In genomic region chr19:32507100-32507499, GRCm38 (mm10) we compare ENCODE assay signal across 26 mouse cellular contexts. TPM values are rescaled to one million over a fixed set of nuclear protein-coding genes. Genes with fewer than 3 reads are reported as not detected.
A peak's percentile ranks its signal among the peaks of the same experiment; 100 is the strongest.
DNase-seq lines count a peak whose midpoint lies in the region; ATAC-seq lines count a peak whose summit lies in the region.
"Had no signal": no experiment of that assay in that cellular context is flagged by ENCODE, and none has a peak within 500 bp of the region (broad histone marks: within the 10 kb centered on the region; RNA-seq: fewer than 3 reads in every experiment).

No protein-coding gene starts in this region.

- H3K36me3 ChIP-seq in hindbrain, embryonic 16.5 days (ENCODE audit: control insufficient read depth, insufficient read depth, low read length): peaks cover 11% of the 10 kb centered on the region
- peaks cover 71% of the 10 kb centered on the region for H3K36me3 ChIP-seq in hindbrain, embryonic 10.5 days
- peaks cover 75% of the 10 kb centered on the region for H3K36me3 ChIP-seq in liver, embryonic 13.5 days

- no peak overlapping the region for H3K27ac ChIP-seq in hindbrain, embryonic 16.5 days (ENCODE audit: low read depth, low read length)
- no peak overlapping the region for H3K27ac ChIP-seq in hindbrain, embryonic 10.5 days
- H3K27ac ChIP-seq in liver, embryonic 13.5 days: 0 out of 2 replicates have a peak overlapping the region, but pooled peaks have one; percentile 9
- H3K27ac ChIP-seq: embryonic facial prominence, embryonic 10.5 days; embryonic facial prominence, embryonic 15.5 days; forebrain, embryonic 12.5 days; heart, adult 2 months; kidney, embryonic 15.5 days; limb, embryonic 15.5 days had no signal

- 93% methylated on average over 6 of the region's 6 CpGs for WGBS in hindbrain, embryonic 16.5 days
- WGBS in hindbrain, embryonic 10.5 days: 94% methylated on average over 6 of the region's 6 CpGs
- WGBS in liver, embryonic 13.5 days (ENCODE audit: insufficient replicate concordance): 87% methylated on average over 6 of the region's 6 CpGs

- ATAC-seq in hindbrain, embryonic 16.5 days: peak; percentile 34; the same call in 1 of the 2 replicates
- ATAC-seq in liver, embryonic 13.5 days (ENCODE audit: low read depth): no peak
- ATAC-seq: CD4-positive, CD25-positive, alpha-beta regulatory T cell, adult 4 months; forebrain, postnatal 0 days had no signal

- no peaks in the 10 kb centered on the region for H3K4me1 ChIP-seq in hindbrain, embryonic 16.5 days (ENCODE audit: control insufficient read depth, insufficient read depth, low read depth, low read length)
- no peaks in the 10 kb centered on the region for H3K4me1 ChIP-seq in hindbrain, embryonic 10.5 days (replicated peaks)
- H3K4me1 ChIP-seq in liver, embryonic 13.5 days (replicated peaks): peaks cover 58% of the 10 kb centered on the region
- H3K4me1 ChIP-seq: embryonic facial prominence, embryonic 10.5 days; embryonic facial prominence, embryonic 15.5 days; forebrain, embryonic 12.5 days; kidney, embryonic 15.5 days; limb, embryonic 15.5 days had no signal

- DNase-seq in hindbrain, embryonic 10.5 days (ENCODE audit: low spot score): no peak
- no peak for DNase-seq in liver, embryonic 13.5 days
- DNase-seq in liver (no peak), ES-CJ7 (ENCODE audit: low read depth, low spot score) (peak; percentile 23), R1 (ENCODE audit: low read depth, low spot score) (peak; percentile 28)
- DNase-seq in layer of hippocampus, postnatal 25 days (ENCODE audit: extremely low spot score in 1 of 2, low spot score in 1 of 2): no peak
- DNase-seq: cerebellum, adult 8-10 months; cerebellum, postnatal 25 days; forebrain, postnatal 0 days; gastrocnemius, postnatal 14 days; heart, adult 2 months; heart, postnatal 14 days; kidney, adult 18-20 months; kidney, postnatal 25 days; midbrain, embryonic 14.5 days; right cerebral cortex, postnatal 25 days; spleen, adult 18-20 months; thymus, postnatal 14 days had no signal

- H3K27me3 ChIP-seq in hindbrain, embryonic 16.5 days (replicated peaks; ENCODE audit: control insufficient read depth, insufficient read depth, low read length): no peaks in the 10 kb centered on the region
- H3K27me3 ChIP-seq in hindbrain, embryonic 10.5 days (ENCODE audit: insufficient read depth, poor library complexity, severe bottlenecking): no peaks in the 10 kb centered on the region
- H3K27me3 ChIP-seq in liver, embryonic 13.5 days: no peaks in the 10 kb centered on the region
- H3K27me3 ChIP-seq: embryonic facial prominence, embryonic 15.5 days; forebrain, embryonic 12.5 days; kidney, embryonic 15.5 days; limb, embryonic 15.5 days had no signal

- no peak overlapping the region for H3K4me2 ChIP-seq in hindbrain, embryonic 16.5 days (ENCODE audit: low read length)
- H3K4me2 ChIP-seq in liver, embryonic 13.5 days: no peak overlapping the region
- H3K4me2 ChIP-seq: embryonic facial prominence, embryonic 15.5 days; forebrain, embryonic 12.5 days; kidney, embryonic 15.5 days; limb, embryonic 15.5 days; lung, embryonic 14.5 days had no signal

- no peak overlapping the region for H3K4me3 ChIP-seq in hindbrain, embryonic 16.5 days (ENCODE audit: low read length)
- no peak overlapping the region for H3K4me3 ChIP-seq in hindbrain, embryonic 10.5 days
- no peak overlapping the region for H3K4me3 ChIP-seq in liver, embryonic 13.5 days (replicated peaks)
- H3K4me3 ChIP-seq: embryonic facial prominence, embryonic 10.5 days; embryonic facial prominence, embryonic 15.5 days; forebrain, embryonic 12.5 days; heart, adult 2 months; kidney, embryonic 15.5 days; limb, embryonic 15.5 days had no signal

- H3K9me3 ChIP-seq in hindbrain, embryonic 16.5 days (ENCODE audit: control insufficient read depth, low read length): no peaks in the 10 kb centered on the region
- no peaks in the 10 kb centered on the region for H3K9me3 ChIP-seq in hindbrain, embryonic 10.5 days
- H3K9me3 ChIP-seq in liver, embryonic 13.5 days (replicated peaks): 0 out of 2 replicates have a peak, but pooled peaks cover 3% of the 10 kb centered on the region
- H3K9me3 ChIP-seq: kidney, embryonic 15.5 days; limb, embryonic 15.5 days had no signal

- no peak overlapping the region for H3K9ac ChIP-seq in hindbrain, embryonic 16.5 days (ENCODE audit: low read depth, low read length)
- H3K9ac ChIP-seq in liver, embryonic 13.5 days: no peak overlapping the region
- H3K9ac ChIP-seq: embryonic facial prominence, embryonic 15.5 days; forebrain, embryonic 12.5 days; forebrain, postnatal 0 days; kidney, embryonic 15.5 days; limb, embryonic 15.5 days; lung, embryonic 14.5 days had no signal

RNA-seq across cellular contexts. Expression of gene Minpp1, which starts 21.5 kb away (rescaled TPM):
- polyA plus RNA-seq in hindbrain, embryonic 16.5 days (2015; fragmentation: Nextera tagmentation; extraction: Ambion mirVana): 53.9 and 54.7 TPM in 2 replicates
- polyA plus RNA-seq in hindbrain, embryonic 10.5 days (2016; fragmentation: Nextera tagmentation; extraction: Ambion mirVana): 64.0 and 73.0 TPM in 2 replicates
- polyA plus RNA-seq in liver, embryonic 13.5 days (2015; fragmentation: Nextera tagmentation; extraction: Ambion mirVana): 99.9 and 110 TPM in 2 replicates
- 10 to 100 TPM; 60.0 to 62.7 TPM for total RNA-seq in layer of hippocampus, postnatal 25 days (2021)

RNA-seq across cellular contexts. Expression of gene Rpl9-ps6, which starts 40.7 kb away (rescaled TPM):
- 40.2 and 76.1 TPM in 2 replicates for polyA plus RNA-seq in hindbrain, embryonic 16.5 days (2015; fragmentation: Nextera tagmentation; extraction: Ambion mirVana)
- polyA plus RNA-seq in hindbrain, embryonic 10.5 days (2016; fragmentation: Nextera tagmentation; extraction: Ambion mirVana): 54.2 and 59.2 TPM in 2 replicates
- 99.8 and 126 TPM in 2 replicates for polyA plus RNA-seq in liver, embryonic 13.5 days (2015; fragmentation: Nextera tagmentation; extraction: Ambion mirVana)
- 10 to 100 TPM; 23.8 to 33.2 TPM for total RNA-seq in layer of hippocampus, postnatal 25 days (2021)

Comparison
In these comparisons a context has a peak if more than half of its experiments do, and no peak if none do; other contexts are left out.
1. DNase-seq: peak in ES-CJ7 (single experiment) and R1 (single experiment); none in hindbrain, embryonic 10.5 days (single experiment), liver, embryonic 13.5 days (single experiment), liver (single experiment) and layer of hippocampus, postnatal 25 days (0 of 2).